Comparison of ENCODE assay signal across 8 mouse cellular contexts in the genomic region with DNA sequence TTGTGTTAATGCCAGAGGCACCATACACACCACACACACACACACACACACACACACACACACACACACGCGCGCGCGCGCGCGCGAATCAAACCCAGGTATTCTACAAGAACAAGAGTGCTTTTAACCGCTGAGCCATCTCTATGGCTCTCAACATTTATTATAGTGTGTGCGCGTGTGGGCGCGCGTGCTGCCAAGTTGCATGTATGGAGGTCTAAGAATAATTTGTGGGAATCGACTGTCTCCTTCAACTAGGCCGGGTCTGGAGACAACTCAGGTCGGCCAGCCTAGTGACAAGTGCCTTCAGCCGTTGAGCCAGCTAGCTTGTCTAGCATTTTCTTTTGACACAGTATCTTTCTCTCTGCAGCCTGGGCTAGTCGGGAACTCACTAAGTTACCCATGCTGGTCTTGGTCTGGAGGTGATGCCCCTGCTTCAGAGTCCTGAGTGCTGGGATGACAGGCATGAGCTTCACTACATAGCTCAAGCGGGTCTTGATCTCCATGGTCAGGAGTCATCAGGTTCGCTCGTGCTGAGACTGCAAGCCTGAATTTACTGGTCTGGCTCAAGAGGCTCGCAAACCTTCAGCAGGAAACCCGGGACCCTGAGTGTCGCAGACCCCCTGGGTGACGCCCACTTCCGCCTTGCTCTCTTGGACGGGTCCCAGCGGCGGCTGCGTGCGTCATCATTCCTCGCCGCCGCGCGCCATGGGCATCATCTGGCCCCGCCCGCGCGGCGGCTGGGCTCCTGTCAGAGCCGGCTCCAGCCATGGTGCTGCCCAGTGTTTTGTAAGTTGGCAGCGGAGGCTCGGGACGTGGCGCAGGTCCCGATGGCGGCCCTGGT. TPM values are rescaled to one million over a fixed set of nuclear protein-coding genes. Genes with fewer than 3 reads are reported as not detected.
DNase-seq lines count a peak whose midpoint lies in the region; ATAC-seq and TF ChIP-seq lines count a peak whose summit lies in the region.

Gene Slc25a16, plus strand, starts transcription at position 709 of the 841 bp plus-strand sequence.

- peak; percentile 97 for ATAC-seq in heart, embryonic 15.5 days (replicated peaks; ENCODE audit: insufficient number of reproducible peaks, insufficient read depth, low FRiP score, low read depth)
- ATAC-seq in liver, embryonic 14.5 days (ENCODE audit: insufficient read depth): peak; percentile 97
- peak; percentile 99 for ATAC-seq in neural tube, embryonic 11.5 days (ENCODE audit: insufficient read depth, low FRiP score, low TSS enrichment)
- ATAC-seq in stomach, postnatal 0 days (ENCODE audit: low FRiP score, low TSS enrichment): peak; percentile 97

- H3K9me3 ChIP-seq in forebrain, embryonic 10.5 days: no peaks in the 10 kb centered on the region
- H3K9me3 ChIP-seq in heart, embryonic 15.5 days (replicated peaks): no peaks in the 10 kb centered on the region
- no peaks in the 10 kb centered on the region for H3K9me3 ChIP-seq in liver, embryonic 14.5 days (ENCODE audit: control insufficient read depth, low read length)
- H3K9me3 ChIP-seq in neural tube, embryonic 11.5 days (ENCODE audit: control insufficient read depth, low read length): no peaks in the 10 kb centered on the region
- no peaks in the 10 kb centered on the region for H3K9me3 ChIP-seq in stomach, postnatal 0 days (ENCODE audit: control insufficient read depth, low read length)

- no peaks in the 10 kb centered on the region for H3K27me3 ChIP-seq in forebrain, embryonic 10.5 days (ENCODE audit: poor library complexity, severe bottlenecking)
- H3K27me3 ChIP-seq in heart, embryonic 15.5 days: no peaks in the 10 kb centered on the region
- no peaks in the 10 kb centered on the region for H3K27me3 ChIP-seq in liver, embryonic 14.5 days (ENCODE audit: control insufficient read depth, insufficient read depth, low read length)
- H3K27me3 ChIP-seq in neural tube, embryonic 11.5 days (ENCODE audit: control insufficient read depth, insufficient read depth, low read length): no peaks in the 10 kb centered on the region
- no peaks in the 10 kb centered on the region for H3K27me3 ChIP-seq in stomach, postnatal 0 days (ENCODE audit: control insufficient read depth, insufficient read depth, low read length)

- H3K36me3 ChIP-seq in forebrain, embryonic 10.5 days (replicated peaks): no peaks in the 10 kb centered on the region; the same call in 1 of the 2 replicates
- H3K36me3 ChIP-seq in heart, embryonic 15.5 days: no peaks in the 10 kb centered on the region
- H3K36me3 ChIP-seq in liver, embryonic 14.5 days (replicated peaks; ENCODE audit: control insufficient read depth, insufficient read depth, low read depth): no peaks in the 10 kb centered on the region
- H3K36me3 ChIP-seq in neural tube, embryonic 11.5 days (ENCODE audit: control insufficient read depth, insufficient read depth, low read length): no peaks in the 10 kb centered on the region
- no peaks in the 10 kb centered on the region for H3K36me3 ChIP-seq in stomach, postnatal 0 days (ENCODE audit: control insufficient read depth, insufficient read depth, low read length)

- no peak for TF ChIP-seq CTCF in liver, embryonic 14.5 days (IDR thresholded peaks at IDR 0.05; ENCODE audit: low read depth)
- no peak for TF ChIP-seq CTCF in stomach, postnatal 0 days (IDR thresholded peaks at IDR 0.05; ENCODE audit: low read depth)

- peak within 1 kb of the TSS; percentile 91 for H3K27ac ChIP-seq in forebrain, embryonic 10.5 days
- peak within 1 kb of the TSS; percentile 91 for H3K27ac ChIP-seq in heart, embryonic 15.5 days
- peak within 1 kb of the TSS; percentile 36 for H3K27ac ChIP-seq in liver, embryonic 14.5 days
- peak within 1 kb of the TSS; percentile 72 for H3K27ac ChIP-seq in neural tube, embryonic 11.5 days (ENCODE audit: low read depth, low read length)
- H3K27ac ChIP-seq in stomach, postnatal 0 days (replicated peaks): peak within 1 kb of the TSS; percentile 94

- H3K4me2 ChIP-seq in heart, embryonic 15.5 days: peak within 1 kb of the TSS; percentile 91
- peak within 1 kb of the TSS; percentile 86 for H3K4me2 ChIP-seq in liver, embryonic 14.5 days (ENCODE audit: low read depth)
- H3K4me2 ChIP-seq in neural tube, embryonic 11.5 days (ENCODE audit: low read depth): peak within 1 kb of the TSS; percentile 89
- peak within 1 kb of the TSS; percentile 86 for H3K4me2 ChIP-seq in stomach, postnatal 0 days (replicated peaks; ENCODE audit: low read depth)

- peaks cover 20% of the 10 kb centered on the region for H3K4me1 ChIP-seq in forebrain, embryonic 10.5 days
- peaks cover 16% of the 10 kb centered on the region for H3K4me1 ChIP-seq in heart, embryonic 15.5 days (replicated peaks)
- H3K4me1 ChIP-seq in liver, embryonic 14.5 days (replicated peaks; ENCODE audit: control insufficient read depth in 2 of 2, insufficient read depth in 2 of 2, low read length in 1 of 2): peaks cover 8 to 13% of the 10 kb centered on the region in 2 experiments
- no peaks in the 10 kb centered on the region for H3K4me1 ChIP-seq in neural tube, embryonic 11.5 days (ENCODE audit: control insufficient read depth, insufficient read depth, low read length)
- H3K4me1 ChIP-seq in stomach, postnatal 0 days (replicated peaks; ENCODE audit: control insufficient read depth, insufficient read depth): no peaks in the 10 kb centered on the region

- peak within 1 kb of the TSS; percentile 99 for H3K4me3 ChIP-seq in forebrain, embryonic 10.5 days
- H3K4me3 ChIP-seq in heart, embryonic 15.5 days: peak within 1 kb of the TSS; percentile 90
- H3K4me3 ChIP-seq in liver, embryonic 14.5 days (ENCODE audit: insufficient read depth in 1 of 2, low read depth in 2 of 2, low read length in 2 of 2): peak within 1 kb of the TSS; percentile 77 to 97
- H3K4me3 ChIP-seq in neural tube, embryonic 11.5 days (ENCODE audit: low read depth, low read length): peak within 1 kb of the TSS; percentile 85
- peak within 1 kb of the TSS; percentile 97 for H3K4me3 ChIP-seq in stomach, postnatal 0 days (ENCODE audit: low read depth, low read length)

- WGBS in forebrain, embryonic 10.5 days: 7% methylated on average over 50 of the region's 50 CpGs
- WGBS in heart, embryonic 15.5 days: 3% methylated on average over 50 of the region's 50 CpGs
- WGBS in liver, embryonic 14.5 days (ENCODE audit: insufficient replicate concordance): 7% methylated on average over 50 of the region's 50 CpGs
- 10% methylated on average over 49 of the region's 50 CpGs for WGBS in neural tube, embryonic 11.5 days
- 9% methylated on average over 47 of the region's 50 CpGs for WGBS in stomach, postnatal 0 days

- peak within 1 kb of the TSS; percentile 94 for H3K9ac ChIP-seq in heart, embryonic 15.5 days
- peak within 1 kb of the TSS; percentile 75 for H3K9ac ChIP-seq in liver, embryonic 14.5 days (replicated peaks)
- H3K9ac ChIP-seq in neural tube, embryonic 11.5 days (ENCODE audit: low read length): peak within 1 kb of the TSS; percentile 79
- peak within 1 kb of the TSS; percentile 98 for H3K9ac ChIP-seq in stomach, postnatal 0 days (ENCODE audit: low read length)

- no peak for TF ChIP-seq EP300 in liver, embryonic 14.5 days (IDR thresholded peaks at IDR 0.05; ENCODE audit: low read depth)
- no peak for TF ChIP-seq EP300 in stomach, postnatal 0 days (optimal IDR thresholded peaks at IDR 0.05)

- peak; percentile 72 to 84 for DNase-seq in CD8-positive naive resting alpha-beta T cell, adult 2 months (ENCODE audit: low read depth in 2 of 2, low spot score in 2 of 2)
- peak; percentile 87 for DNase-seq in c-Kit-positive CD71-negative TER-119-negative erythroid progenitor cells, embryonic 14.5 days (ENCODE audit: low read depth)
- DNase-seq in forebrain, embryonic 10.5 days (ENCODE audit: extremely low spot score, low spot score): peak; percentile 91
- peak; percentile 91 to 94 for DNase-seq in kidney, postnatal 25 days
- peak; percentile 75 to 82 (median 76) for DNase-seq in liver, embryonic 14.5 days (ENCODE audit: low read depth in 3 of 3, low spot score in 3 of 3)
- peak; percentile 97 for DNase-seq in neural tube, embryonic 11.5 days (ENCODE audit: low spot score)
- peak; percentile 92 for DNase-seq in stomach, postnatal 0 days (ENCODE audit: low spot score)

RNA-seq across cellular contexts. Expression of gene Slc25a16, which starts in this region (rescaled TPM):
- 10.7 and 11.9 TPM in 2 replicates for polyA plus RNA-seq in forebrain, embryonic 10.5 days (2016; fragmentation: Nextera tagmentation; extraction: Ambion mirVana)
- polyA plus RNA-seq in heart, embryonic 15.5 days (2015; fragmentation: Nextera tagmentation; extraction: Ambion mirVana): 12.0 and 13.1 TPM in 2 replicates
- 4.8 and 6.2 TPM in 2 replicates for polyA plus RNA-seq in liver, embryonic 14.5 days (2012; rRNA removed)
- polyA plus RNA-seq in liver, embryonic 14.5 days (2014; fragmentation: Nextera tagmentation; extraction: Ambion mirVana): 7.0 and 8.9 TPM in 2 replicates
- 11.6 and 12.1 TPM in 2 replicates for polyA plus RNA-seq in neural tube, embryonic 11.5 days (2014; fragmentation: Nextera tagmentation; extraction: Ambion mirVana)
- 14.7 and 16.5 TPM in 2 replicates for polyA plus RNA-seq in stomach, postnatal 0 days (2015; fragmentation: Nextera tagmentation; extraction: Ambion mirVana)

Comparison
In these comparisons a context has a peak if more than half of its experiments do, and no peak if none do; other contexts are left out.
1. Peak in every context shown above with its lines: DNase-seq, ATAC-seq, H3K4me3 ChIP-seq and H3K27ac ChIP-seq.
2. H3K27ac ChIP-seq: peak in every context shown above with its lines; median percentile 94 in stomach, postnatal 0 days; 91 in forebrain, embryonic 10.5 days; 91 in heart, embryonic 15.5 days; 72 in neural tube, embryonic 11.5 days; 36 in liver, embryonic 14.5 days.